ENCODE assay signal across 32 mouse cellular contexts in the genomic region with DNA sequence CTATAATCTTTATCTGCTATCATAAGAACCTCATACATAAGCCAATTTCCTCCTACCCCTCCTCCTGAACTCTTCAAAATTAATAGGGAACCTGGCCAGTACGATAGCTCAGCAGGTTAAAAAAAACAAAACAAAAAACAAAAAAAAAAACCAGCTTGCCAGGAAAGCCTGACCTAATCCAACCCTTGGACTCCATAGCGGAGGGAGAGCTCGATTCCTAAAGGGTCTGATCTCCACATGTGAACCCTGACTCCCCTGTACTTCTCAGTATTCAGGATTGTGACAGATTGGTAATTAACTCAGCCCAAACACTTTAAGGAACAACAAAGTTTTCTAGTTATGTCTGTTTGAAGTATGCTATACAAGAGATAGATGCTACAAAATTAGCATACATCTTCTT.
"Had no signal": no experiment of that assay in that cellular context is flagged by ENCODE, and none has a peak within 500 bp of the region (broad histone marks: within the 10 kb centered on the region; RNA-seq: fewer than 3 reads in every experiment).

No protein-coding gene starts in this region.

- H3K4me2 ChIP-seq: limb, embryonic 12.5 days; limb, embryonic 13.5 days; limb, embryonic 15.5 days; liver, embryonic 11.5 days; liver, embryonic 12.5 days; liver, embryonic 13.5 days; liver, embryonic 15.5 days; lung, embryonic 14.5 days; lung, embryonic 15.5 days; midbrain, embryonic 11.5 days; midbrain, embryonic 12.5 days; midbrain, embryonic 13.5 days; midbrain, embryonic 15.5 days; neural tube, embryonic 12.5 days had no signal

- H3K27me3 ChIP-seq: limb, embryonic 12.5 days; limb, embryonic 13.5 days; limb, embryonic 15.5 days; liver, embryonic 12.5 days; liver, embryonic 13.5 days; liver, embryonic 15.5 days; lung, embryonic 15.5 days; megakaryocyte, embryonic 14.5 days; midbrain, embryonic 12.5 days; midbrain, embryonic 13.5 days; midbrain, embryonic 15.5 days; neural tube, embryonic 12.5 days had no signal

- ATAC-seq: liver, embryonic 12.5 days; liver, postnatal 0 days; lung, postnatal 0 days; midbrain, embryonic 13.5 days; midbrain, embryonic 15.5 days; midbrain, embryonic 16.5 days had no signal

- H3K4me3 ChIP-seq: limb, embryonic 10.5 days; limb, embryonic 12.5 days; limb, embryonic 13.5 days; limb, embryonic 15.5 days; liver, embryonic 12.5 days; liver, embryonic 13.5 days; liver, embryonic 15.5 days; lung, embryonic 15.5 days; megakaryocyte, embryonic 14.5 days; midbrain, embryonic 10.5 days; midbrain, embryonic 12.5 days; midbrain, embryonic 13.5 days; midbrain, embryonic 15.5 days; myocyte; neural tube, embryonic 12.5 days had no signal

- H3K9me3 ChIP-seq: limb, embryonic 10.5 days; limb, embryonic 12.5 days; limb, embryonic 13.5 days; limb, embryonic 15.5 days; liver, embryonic 12.5 days; liver, embryonic 13.5 days; liver, embryonic 15.5 days; lung, embryonic 15.5 days; midbrain, embryonic 10.5 days; midbrain, embryonic 12.5 days; midbrain, embryonic 13.5 days; midbrain, embryonic 15.5 days; neural tube, embryonic 12.5 days had no signal

- DNase-seq: left cerebral cortex, postnatal 4 days; liver; liver, embryonic 13.5 days; liver, postnatal 0 days; lung, adult 18-20 months; lung, adult 2 months; lung, embryonic 14.5 days; lung, postnatal 10 days; lung, postnatal 14 days; lung, postnatal 36 days; lung, postnatal 4 days; midbrain, embryonic 14.5 days had no signal

- H3K27ac ChIP-seq: limb, embryonic 10.5 days; limb, embryonic 12.5 days; limb, embryonic 13.5 days; limb, embryonic 15.5 days; liver, embryonic 12.5 days; liver, embryonic 13.5 days; liver, embryonic 14.5 days; liver, embryonic 15.5 days; lung, embryonic 15.5 days; macrophage; midbrain, embryonic 10.5 days; midbrain, embryonic 12.5 days; midbrain, embryonic 13.5 days; midbrain, embryonic 15.5 days; neural tube, embryonic 12.5 days had no signal

- H3K4me1 ChIP-seq: liver, embryonic 12.5 days; liver, embryonic 13.5 days; liver, embryonic 15.5 days; lung, embryonic 15.5 days; megakaryocyte, embryonic 14.5 days; midbrain, embryonic 15.5 days had no signal

- H3K36me3 ChIP-seq: liver, embryonic 12.5 days; liver, embryonic 13.5 days; liver, embryonic 15.5 days; lung, embryonic 15.5 days; midbrain, embryonic 15.5 days had no signal

- H3K9ac ChIP-seq: limb, embryonic 12.5 days; limb, embryonic 13.5 days; limb, embryonic 15.5 days; liver, embryonic 12.5 days; liver, embryonic 13.5 days; liver, embryonic 14.5 days; liver, embryonic 15.5 days; liver, postnatal 0 days; lung, embryonic 14.5 days; lung, embryonic 15.5 days; midbrain, embryonic 12.5 days; midbrain, embryonic 13.5 days; midbrain, embryonic 15.5 days; neural tube, embryonic 12.5 days had no signal
